In the genomic region with DNA sequence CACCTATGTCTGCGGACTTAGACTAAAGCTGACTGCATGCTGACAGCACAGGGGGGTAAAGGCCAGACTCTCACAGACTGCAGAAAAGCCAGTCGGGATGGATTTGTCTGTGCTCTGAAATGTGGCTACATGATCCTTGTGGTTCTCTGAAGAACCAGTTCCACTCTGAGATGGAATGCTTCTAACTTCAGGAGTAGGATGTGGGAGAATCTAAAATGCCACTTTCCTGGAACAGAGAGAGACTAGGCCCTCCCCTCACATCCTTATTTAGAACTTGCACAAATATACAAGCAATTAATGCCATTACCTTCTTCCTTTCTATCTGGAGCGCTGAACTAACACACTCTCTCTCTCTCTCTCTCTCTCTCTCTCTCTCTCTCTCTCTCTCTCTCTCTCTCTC, we compare ENCODE assay signal across 15 mouse cellular contexts.
"Had no signal": no experiment of that assay in that cellular context is flagged by ENCODE, and none has a peak within 500 bp of the region (broad histone marks: within the 10 kb centered on the region; RNA-seq: fewer than 3 reads in every experiment).

No protein-coding gene starts in this region.

- ATAC-seq: intestine, embryonic 16.5 days; liver, postnatal 0 days; lung, postnatal 0 days; midbrain, embryonic 15.5 days had no signal

- H3K4me1 ChIP-seq: limb, embryonic 15.5 days; midbrain, embryonic 12.5 days; neural tube, embryonic 12.5 days had no signal

- H3K27ac ChIP-seq: kidney, postnatal 0 days; limb, embryonic 12.5 days; limb, embryonic 15.5 days; liver, embryonic 14.5 days; macrophage; midbrain, embryonic 12.5 days; midbrain, embryonic 15.5 days; neural tube, embryonic 12.5 days; neural tube, embryonic 15.5 days; stomach, postnatal 0 days had no signal

- H3K4me2 ChIP-seq: limb, embryonic 12.5 days; limb, embryonic 15.5 days; liver, embryonic 11.5 days; lung, embryonic 14.5 days; midbrain, embryonic 12.5 days; midbrain, embryonic 15.5 days; neural tube, embryonic 12.5 days; neural tube, embryonic 15.5 days had no signal

- H3K4me3 ChIP-seq: limb, embryonic 12.5 days; limb, embryonic 15.5 days; midbrain, embryonic 12.5 days; midbrain, embryonic 15.5 days; neural tube, embryonic 12.5 days; neural tube, embryonic 15.5 days had no signal

- H3K9me3 ChIP-seq: limb, embryonic 12.5 days; limb, embryonic 15.5 days; midbrain, embryonic 12.5 days; midbrain, embryonic 15.5 days; neural tube, embryonic 12.5 days; neural tube, embryonic 15.5 days had no signal

- H3K27me3 ChIP-seq: limb, embryonic 12.5 days; limb, embryonic 15.5 days; midbrain, embryonic 12.5 days; midbrain, embryonic 15.5 days; neural tube, embryonic 12.5 days; neural tube, embryonic 15.5 days had no signal

- H3K9ac ChIP-seq: limb, embryonic 12.5 days; limb, embryonic 15.5 days; liver, embryonic 14.5 days; liver, postnatal 0 days; lung, embryonic 14.5 days; midbrain, embryonic 12.5 days; midbrain, embryonic 15.5 days; neural tube, embryonic 12.5 days; neural tube, embryonic 15.5 days had no signal

- H3K36me3 ChIP-seq: limb, embryonic 12.5 days; limb, embryonic 15.5 days; midbrain, embryonic 12.5 days; midbrain, embryonic 15.5 days; neural tube, embryonic 12.5 days; neural tube, embryonic 15.5 days had no signal
